Mouse (Mus musculus) spleen, postnatal 4 days (tissue): ENCODE results near the gene Sox6.

Experiments used
- DNase-seq, 2 experiments: peaks; one replicate each; pipeline ENCODE4 v3.0.0; 2022; ENCODE audit warnings: low spot score in 2 of 2

Sox6 gene

DNA sequence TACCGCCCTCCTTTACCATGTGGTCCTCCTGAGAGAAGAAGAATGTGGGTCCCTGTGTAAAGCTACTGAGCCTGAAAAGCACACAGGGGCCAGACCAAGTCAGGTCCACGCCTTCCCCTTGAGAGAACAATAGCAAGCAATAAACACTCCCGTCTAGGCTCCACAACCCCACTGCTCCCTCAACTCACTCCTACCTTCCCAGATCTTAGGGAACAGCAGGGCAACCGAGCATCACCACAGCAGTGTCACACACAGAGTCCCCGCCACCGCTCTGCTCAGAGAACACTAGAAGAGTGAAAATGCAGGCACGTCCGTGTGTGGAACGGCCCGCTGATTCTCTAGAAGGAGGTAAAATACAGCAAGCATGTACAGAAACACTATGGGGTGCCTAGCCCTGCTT lies 208.2 kb downstream of the Sox6 start:
- DNase-seq: no peak

DNA sequence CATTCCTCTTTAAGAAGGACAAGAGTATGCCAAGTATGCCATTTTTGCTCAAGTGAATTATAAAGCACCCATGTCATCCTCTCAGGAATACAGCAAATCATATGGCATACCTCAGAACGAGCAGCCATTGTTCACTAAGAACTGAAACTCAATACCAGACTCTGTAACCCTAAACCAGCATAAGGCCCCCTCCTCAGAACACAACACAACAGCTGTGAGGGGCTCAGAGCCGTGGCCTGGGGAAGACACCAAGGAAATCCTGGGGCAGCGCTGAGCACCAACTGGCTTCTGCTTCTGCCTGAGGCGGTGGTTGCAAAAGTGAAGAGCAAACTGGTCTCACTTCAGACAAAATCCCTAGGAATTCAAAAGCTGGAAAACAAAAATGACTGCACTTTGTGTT lies 208.8 kb downstream of the Sox6 start:
- DNase-seq: no peak

DNA sequence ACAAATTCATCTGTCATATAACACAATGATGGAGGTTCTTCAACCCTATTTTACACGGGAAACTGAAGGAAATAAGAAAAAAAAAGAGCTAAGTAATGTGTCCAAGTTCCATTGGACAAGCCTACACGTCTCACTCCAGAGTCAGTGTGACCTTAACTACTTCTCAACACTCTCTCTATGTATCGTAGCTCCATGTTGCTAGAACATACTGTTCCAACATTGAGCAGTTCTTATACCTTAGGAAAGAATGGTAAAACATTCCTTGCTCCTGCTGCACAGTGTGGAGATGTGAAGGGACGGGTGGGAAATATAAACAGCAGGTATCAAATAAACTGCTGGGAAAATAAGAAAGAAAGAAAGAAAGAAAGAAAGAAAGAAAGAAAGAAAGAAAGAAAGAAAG lies 209.3 kb downstream of the Sox6 start:
- no peak for DNase-seq

DNA sequence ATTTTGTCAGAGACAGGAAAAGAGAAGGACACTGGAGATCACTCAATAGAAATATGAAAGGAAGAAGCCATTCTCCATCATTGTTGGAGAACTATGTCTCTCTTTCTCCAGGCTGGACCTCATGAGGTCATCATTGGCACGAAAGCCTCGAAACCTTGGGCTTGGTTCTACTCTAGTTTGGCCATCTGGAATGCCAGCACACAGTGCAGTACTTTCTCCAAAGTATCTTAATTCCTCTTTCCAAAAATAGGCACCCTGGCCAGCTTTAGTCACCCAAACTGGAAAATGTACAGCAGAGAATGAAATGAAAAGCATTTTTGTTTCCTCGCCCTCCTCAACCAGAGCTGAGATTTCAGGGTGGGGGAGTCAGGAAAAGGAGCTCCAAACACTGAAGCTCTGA lies 213.3 kb downstream of the Sox6 start:
- no peak for DNase-seq

DNA sequence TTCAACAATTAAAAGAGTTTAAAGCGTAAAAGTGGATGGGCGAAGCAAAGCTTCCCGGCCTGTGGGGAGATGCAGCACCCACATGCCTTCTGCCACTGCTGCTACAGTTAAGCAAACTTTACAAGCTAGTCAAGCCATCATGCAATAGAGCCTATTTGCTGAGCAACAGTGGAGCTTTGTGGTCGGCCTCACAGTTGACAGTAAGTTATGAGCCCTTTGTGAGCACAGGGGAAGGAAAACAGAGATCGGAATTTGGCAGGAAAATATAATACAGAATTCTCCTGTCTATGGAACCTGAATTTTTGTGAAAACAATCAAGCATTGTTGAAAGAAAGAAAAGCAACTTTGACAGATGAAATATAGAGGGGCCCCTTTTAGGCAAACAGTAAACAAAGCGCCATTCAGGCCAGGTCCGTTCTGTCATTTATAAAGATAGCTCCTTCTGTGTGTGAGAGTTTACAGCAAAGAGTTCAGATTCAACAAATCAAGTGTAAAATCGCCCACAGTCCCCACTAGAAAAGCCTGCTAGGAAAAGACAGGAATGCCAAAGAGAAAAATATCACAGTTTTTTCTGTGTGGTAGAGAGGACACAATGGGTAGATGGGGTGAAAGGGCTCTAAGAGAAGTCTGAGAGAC lies 213.9 kb downstream of the Sox6 start:
- DNase-seq: no peak

DNA sequence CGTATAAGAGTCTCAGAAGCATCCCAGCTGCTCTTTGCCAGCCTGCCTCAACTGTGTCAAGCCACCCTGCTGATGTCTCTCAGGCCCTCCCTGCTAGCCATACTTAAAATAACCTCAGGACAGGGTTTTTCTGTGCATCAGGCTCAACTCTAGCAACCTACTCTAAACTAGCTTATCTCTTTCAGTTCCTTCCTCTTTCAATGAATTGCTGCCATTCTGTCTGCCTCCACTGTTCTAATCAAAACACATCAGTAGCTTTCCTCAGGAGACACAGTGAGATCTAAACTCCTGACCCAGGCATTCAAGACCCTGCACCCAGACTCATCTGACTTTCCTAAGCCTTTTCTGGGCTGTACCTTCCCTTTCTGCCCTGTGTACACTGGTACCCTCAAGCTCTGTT lies 219.5 kb downstream of the Sox6 start:
- DNase-seq: no peak

DNA sequence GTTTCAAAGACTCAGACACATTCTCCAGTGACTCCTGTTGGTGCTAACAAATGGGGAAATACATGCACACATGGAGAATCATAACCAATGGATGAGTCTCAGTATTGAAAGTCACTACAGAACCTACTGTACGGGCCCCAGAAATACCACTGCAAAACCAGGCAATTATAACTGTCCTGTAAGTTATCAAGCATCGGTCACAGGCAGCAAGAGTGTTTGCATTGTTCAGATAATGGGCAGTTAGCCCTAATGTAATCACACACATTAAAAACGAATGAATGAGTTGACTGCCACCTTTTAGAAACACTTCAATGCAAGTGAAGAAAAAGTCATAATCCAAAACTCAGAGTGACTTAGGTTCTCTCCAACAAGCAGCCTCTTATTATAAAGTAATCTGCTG lies 235.3 kb downstream of the Sox6 start:
- no peak for DNase-seq

DNA sequence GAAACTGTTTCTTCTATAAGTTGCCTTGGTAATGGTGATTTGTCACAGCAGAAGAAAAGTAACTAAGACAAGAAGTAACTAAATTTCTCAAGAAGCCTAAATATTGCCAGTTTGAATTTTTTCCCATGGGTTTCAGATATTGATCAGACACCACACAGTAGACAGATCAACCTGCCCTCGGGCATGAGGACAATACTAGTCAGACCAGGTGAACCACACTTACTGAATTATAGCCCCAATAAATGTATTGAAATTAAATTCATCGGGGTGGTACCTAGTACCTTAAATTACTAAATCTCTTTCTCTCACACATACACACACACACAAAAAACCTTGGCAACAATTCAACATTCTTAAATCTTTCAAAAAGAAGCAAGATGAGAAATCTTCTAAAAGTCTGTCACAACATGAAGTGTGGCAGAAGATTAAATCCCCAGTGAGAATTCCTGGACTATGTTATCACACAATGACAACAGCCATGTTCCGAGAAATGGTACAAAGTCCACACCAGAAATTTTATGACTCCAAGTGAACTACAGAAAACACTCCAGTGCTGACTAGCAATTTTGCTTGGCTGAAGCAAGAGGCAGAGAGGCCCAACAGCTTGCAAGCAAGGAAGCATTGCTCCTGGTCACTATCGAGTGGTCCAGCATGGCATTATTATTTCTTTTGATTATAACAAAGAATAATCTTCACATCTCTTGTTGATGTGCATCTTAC lies 244.3 kb downstream of the Sox6 start:
- DNase-seq: no peak

DNA sequence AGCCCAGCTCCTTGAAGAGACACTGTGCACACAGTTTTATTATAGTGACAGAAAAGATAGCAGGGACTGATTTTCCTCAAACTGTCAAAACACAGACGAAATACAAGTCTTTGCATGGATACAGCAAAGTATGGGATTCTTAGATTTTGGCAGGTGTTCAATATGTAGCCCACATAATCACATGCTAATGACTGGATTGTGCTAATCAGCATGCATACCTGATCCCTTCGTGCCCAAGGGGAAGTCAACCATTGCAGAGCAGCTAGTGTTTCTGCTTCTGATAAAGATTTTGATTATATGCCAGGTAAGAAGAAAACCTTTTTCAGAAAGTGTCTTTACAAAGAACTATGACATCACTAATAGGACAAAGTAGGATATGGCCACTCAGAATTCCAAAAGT lies 245.8 kb downstream of the Sox6 start:
- DNase-seq: no peak

DNA sequence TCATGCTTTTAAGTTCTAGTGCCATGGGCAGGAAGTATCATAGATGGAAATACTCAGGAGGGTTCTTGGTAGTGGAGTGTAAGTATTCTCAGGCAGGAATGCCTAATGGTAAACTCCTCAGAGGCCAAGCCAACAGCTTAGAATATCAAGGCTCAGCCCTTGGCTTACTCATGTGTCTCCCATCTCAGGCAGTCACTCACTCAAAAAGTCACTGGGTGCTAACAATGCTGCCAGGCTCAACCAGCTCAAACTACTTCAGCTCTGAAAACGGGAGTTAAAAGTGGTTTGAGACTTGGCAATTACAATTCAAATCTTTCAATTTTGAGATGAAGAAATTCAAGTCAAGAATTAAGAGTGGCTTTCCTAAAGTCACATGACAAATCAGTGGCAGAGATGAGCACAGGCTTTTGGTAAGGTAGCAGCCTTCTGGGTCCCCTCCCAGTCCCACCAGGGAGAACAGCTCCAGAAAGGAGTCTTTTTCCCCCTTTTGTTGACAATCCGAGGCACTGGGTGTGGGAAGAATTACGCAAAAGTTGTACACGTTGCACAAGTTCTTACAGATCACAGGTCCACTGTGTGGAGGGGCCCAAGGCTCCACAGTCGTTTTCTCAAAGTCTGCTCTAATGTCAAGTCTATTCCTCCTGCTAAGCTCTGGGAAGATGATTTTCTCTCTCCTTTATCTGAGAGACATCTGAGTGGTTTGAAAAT lies 249.3 kb downstream of the Sox6 start:
- no peak for DNase-seq

DNA sequence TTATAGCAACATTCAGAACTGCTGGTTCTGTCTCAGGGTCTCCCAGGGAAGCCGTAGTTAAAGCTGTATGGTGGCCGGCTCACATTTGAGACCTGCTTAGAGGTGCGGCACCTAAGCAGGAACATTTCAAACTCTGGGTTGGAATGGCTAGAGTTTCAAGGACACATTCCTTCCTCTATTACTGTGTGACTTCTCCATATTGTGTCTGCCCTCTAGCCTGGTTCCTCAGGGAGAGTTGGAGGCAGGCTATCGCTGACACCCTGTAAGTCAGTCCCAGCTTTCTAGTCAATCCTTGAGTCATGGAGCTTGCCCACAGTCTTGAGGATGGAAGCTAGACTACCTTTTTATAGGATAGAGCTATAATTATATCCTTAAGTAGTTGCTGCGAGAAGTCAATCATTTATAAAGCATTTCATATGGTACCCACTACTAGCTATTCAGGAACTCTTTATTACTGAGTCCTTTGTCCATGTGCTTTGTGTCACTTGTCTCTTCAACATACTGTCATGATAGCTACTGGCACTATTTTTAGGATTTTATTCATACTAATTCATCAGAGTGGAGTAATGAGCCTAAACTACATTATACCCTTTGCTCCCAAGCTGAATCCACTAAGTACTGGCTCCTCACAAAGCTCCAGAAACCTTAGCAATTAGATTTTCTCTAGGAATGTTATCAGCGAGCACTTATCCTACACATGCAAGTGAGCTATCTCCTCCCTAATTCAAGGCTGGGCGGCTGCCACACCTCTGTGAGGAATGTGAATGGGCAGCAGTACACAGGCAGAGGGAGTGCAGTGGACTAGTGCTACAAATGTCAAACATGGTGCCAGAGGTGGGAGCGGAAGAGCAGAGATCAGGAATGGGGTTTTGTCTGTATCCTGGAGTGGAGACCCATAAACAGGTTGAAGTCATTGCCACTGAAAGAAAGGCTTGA lies 254.3 kb downstream of the Sox6 start:
- no peak for DNase-seq

DNA sequence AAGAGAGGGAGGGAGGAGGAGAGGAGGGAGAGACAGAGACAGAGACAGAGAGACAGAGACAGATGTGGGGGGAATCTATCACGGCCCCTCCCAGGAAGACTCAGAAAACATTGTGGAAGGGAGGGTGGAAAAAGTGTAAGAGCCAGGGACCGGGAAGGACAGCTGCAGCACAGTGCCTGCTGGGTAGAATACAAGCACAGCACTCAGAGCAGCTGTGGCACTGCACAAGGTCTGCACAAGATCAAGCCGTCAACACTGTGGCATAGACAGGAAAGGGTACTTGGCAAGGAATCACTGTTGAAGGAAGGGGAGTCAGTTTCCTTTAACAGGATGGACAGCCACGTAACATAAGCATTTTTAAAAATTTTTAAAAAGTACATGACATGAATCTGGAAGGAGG lies 258.4 kb downstream of the Sox6 start:
- DNase-seq: no peak

DNA sequence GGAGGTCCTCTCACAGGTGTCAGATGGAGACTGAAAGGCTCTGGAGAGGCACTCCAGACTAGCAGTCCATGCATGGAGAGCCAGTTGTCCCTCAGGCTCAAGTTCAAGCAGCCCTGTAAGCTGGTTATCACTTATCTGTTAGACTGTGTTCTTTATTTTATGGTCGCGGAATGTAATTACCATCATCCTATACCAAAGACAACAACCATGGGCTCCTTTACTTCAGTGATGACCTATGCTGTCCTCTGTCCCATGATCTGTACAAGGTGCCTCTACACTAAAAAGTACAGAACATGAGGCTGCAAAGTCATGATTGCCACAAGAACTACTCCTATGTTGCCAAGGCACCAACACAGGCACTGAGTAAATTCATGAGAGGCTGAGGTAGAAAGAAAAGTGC lies 259.1 kb downstream of the Sox6 start:
- DNase-seq: no peak

DNA sequence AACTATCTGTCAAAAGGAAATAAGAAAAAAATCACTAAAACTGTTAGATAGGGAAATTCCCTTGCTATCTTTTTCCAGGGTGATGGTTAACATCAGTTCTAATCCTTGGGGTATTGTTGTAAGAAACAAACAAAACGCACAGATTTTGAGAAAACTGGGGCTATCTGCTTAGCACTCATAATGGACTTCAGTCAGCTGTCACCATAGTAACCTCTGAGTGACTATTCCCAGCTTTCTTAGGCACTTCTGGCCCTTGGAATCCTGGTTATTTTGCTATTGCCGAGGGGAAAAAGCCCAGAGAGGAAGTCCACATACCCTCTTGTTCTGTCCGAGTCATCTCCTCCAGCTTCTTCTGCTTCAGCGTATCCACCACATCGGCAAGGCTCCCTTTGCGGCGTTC lies 261.9 kb downstream of the Sox6 start:
- DNase-seq: no peak

DNA sequence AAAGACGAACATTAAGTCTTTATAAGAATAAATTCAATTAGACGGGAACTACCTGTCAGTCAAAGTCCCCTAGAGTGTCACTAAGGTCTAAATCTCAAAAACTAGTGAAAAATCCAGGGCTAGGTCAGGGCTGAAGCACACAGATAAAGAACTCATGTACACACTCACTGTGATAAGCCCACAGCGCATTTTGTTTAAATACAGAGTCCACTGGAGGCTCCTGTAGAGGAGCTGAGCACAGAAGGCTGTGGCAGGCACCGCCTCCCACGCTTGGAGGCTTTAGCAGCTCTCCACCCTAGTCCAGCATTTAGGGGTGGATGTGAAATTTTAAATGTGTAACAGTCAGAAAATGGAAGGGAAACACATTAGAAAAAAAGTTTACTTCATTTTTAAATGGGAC lies 262.3 kb downstream of the Sox6 start:
- DNase-seq: no peak

DNA sequence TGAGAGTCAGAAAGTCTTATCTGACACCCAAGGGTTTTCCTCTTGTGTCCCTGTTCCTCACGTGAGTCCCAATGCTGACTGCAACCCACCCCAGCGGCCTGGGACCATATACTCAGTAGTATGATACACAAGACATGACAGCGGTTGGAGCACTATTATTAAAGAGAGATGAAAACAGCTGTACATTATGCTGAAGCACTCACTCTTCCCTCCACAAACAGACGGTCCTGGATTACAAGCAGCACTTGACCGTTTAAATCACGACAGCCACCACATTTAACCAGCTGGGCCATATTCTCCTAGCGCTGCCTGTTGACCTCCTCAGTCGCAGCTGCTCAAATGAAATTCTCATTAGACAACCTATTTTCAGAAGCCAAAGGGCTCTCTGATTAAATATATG lies 272.3 kb downstream of the Sox6 start:
- DNase-seq: no peak

DNA sequence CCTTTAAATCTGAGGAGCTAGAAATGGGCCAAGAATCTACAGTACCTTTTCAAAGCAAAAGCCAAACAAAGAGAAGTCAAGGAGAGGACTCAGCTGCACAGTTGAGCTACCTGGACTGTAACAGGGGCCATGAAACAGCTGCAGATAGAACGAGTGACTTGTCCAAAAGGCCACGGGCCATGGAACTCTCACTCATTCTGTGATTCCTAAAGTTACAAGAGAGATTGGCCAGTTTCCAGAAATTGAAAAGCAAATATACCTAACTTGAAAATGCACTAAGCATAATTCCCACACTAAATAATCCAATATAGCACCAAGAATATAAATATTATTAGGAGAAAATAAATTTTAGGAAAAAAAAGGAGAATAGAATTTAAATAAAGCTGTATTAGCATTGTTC lies 274.7 kb downstream of the Sox6 start:
- DNase-seq: no peak

DNA sequence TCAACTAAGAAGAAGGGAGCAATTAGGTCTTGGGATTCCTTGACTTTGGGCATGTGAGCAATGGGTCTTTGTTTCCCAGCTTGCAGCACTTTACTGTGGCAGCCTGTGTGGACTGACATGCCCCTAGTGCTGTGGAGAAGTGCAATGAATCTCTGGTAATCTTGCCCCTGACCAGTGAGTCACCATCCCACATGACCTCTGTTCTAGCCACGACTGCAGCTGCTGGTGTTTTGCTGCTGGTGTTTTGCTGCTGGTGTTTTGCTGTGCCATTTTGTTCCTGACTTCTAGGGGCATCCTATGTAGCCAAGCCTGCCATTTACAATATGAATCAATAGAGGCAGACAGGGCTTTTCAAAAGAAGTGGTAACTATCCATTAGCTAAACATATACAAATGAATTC lies 280.4 kb downstream of the Sox6 start:
- no peak for DNase-seq

DNA sequence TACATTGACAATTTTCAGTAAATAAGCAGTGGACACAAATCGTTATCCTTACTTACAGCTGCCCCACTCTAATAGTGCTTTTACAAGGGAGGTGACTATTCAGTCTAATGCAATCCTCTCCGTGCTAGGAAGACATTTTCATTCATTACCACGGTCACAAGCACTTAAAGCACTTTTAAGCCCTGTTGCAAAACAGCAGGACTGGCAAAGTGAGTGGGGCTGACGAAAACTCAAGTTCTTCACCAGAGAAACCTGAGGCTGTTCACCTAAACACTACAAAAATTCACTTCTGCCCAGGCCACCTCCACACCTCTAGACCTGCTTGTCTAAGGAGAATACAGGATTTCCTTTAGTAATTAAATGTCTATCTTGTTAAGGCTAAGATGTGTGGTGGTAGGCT lies 283.3 kb downstream of the Sox6 start:
- DNase-seq: no peak

DNA sequence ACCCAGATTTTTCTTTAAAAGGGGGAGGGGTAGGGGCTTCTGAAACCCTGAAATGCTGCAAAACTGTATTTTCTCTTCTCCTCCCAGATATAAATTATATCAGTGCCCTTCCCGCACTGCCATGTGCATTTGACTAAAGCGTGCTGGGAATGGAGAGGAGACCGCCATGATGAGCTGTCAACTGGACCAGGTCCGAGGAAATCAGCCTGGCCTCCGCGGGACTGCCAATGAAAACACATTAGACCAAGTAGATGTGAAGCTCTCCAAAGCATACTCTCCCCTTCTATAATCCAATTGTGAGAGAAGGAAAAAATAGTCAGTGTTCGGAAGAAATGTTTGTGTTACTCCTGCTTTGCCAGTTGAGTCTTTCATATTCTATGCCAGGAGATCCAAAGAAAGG lies 284.4 kb downstream of the Sox6 start:
- no peak for DNase-seq

DNA sequence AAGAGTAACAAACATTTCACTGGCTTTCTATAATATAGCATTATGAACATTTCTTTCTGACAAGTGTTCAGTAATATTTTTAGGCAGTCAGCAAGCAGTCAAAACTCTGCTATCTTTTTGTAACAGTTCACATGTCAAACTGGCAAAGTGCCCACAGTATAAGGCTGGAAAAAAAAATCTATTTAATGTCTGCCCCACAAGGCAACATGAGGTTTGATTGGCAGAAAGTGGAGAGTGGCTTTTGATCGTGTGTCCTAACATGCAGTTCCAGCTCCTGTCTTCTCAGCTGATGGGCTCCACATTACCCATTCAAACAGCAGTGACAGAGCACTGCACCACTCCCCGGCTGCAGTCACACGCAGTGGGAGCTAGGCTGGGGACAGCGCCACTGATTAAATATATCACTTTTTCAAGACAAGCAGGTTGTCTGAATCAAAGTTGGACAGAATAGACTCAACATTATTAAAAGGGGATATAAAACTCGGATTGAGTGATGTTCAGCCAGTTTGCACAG lies 286.4 kb downstream of the Sox6 start:
- no peak for DNase-seq

DNA sequence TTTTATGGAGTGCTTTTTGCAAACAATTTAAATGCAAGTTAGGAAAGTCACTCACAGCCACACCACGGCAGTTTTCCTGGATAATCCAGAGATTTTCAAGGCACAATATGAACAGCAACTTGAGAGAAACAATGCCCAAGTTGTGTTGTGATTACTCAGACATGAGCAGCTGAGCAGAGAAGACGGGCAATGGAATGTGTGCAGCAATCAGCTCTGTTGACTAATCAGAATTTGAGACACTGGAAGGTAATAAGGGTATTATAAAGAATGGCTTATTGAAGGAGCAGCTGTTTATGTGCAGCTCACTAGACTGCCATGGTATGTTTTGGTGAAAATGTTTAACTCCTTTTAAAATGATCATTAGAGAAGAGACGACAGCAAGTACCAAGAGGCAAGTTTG lies 287.5 kb downstream of the Sox6 start:
- no peak for DNase-seq
